Mouse (Mus musculus) ES-Bruce4 (cell line): Measurements from ENCODE around the gene Zfp654.

Source experiments
- CTCF ChIP-seq: IDR thresholded peaks from one replicate; pipeline ENCODE4 v1.8.1; 2011; ENCODE audit warnings: low read depth, low read length
- EP300 ChIP-seq: IDR thresholded peaks from 2 replicates; pipeline ENCODE4 v1.6.1; 2011; ENCODE audit warnings: low read depth, low read length; ENCODE audit not compliant: insufficient read depth

DNA sequence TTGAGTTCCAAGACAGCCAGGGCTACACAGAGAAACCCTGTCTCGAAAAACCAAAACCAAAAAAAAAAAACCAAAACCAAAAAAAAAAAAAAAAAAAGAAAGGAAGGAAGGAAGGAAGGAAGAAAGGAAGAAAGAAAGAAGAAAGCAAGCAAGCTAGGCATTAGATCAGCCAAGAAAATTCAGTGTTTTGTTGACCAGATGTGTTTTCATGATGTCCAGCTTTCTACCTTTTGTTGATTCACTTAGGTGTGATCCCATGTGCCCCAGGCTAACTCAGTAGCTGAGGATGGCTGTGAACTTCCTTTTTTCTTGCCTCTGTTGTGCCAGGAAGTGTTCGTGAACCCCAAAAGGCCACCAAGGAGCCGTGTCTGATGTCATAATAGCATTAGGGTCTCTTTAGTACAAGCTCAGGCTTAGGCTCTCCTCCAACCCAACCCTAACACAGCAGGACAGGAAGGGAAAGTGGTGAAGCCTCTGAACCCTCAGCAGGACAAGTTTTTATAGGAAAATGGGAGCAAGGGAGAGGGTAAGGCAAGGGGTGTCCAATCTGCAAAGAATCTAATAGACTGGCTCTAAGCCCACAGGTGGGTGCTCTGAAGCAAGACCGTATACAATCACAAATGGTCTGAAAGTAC lies 25.3 kb upstream of the Zfp654 start:
- TF ChIP-seq EP300 (no peak), CTCF (no peak)
